Mouse (Mus musculus) forebrain, embryonic 13.5 days (tissue): ENCODE data around the gene Gpcpd1. TPM values are rescaled to one million over a fixed set of nuclear protein-coding genes. Genes with fewer than 3 reads are reported as not detected.

Experiments
- ATAC-seq: fragments of 200-750 bp; cut with Nextera tagmentation; 2 replicates; pipeline ENCODE4 v1.8.0; 2017
- H3K27ac ChIP-seq: fragments of 300-500 bp; sonication (generic); 2 replicates; pipeline ENCODE4 v1.5.1; 2015; ENCODE audit warnings: inconsistent platforms, mild to moderate bottlenecking, moderate library complexity
- H3K27me3 ChIP-seq: fragments of 300-500 bp; sonication (generic); 2 replicates; pipeline ENCODE4 v1.6.1; 2015; ENCODE audit warnings: mild to moderate bottlenecking, inconsistent platforms
- H3K36me3 ChIP-seq: fragments of 300-500 bp; sonication (generic); 2 replicates; pipeline ENCODE4 v1.6.1; 2015; ENCODE audit warnings: mild to moderate bottlenecking, inconsistent platforms; ENCODE audit not compliant: poor library complexity, severe bottlenecking
- H3K4me1 ChIP-seq: fragments of 300-500 bp; sonication (generic); 2 replicates; pipeline ENCODE4 v1.6.1; 2015; ENCODE audit warnings: inconsistent platforms
- H3K4me2 ChIP-seq: fragments of 300-500 bp; sonication (generic); 2 replicates; pipeline ENCODE4 v1.6.1; 2015; ENCODE audit warnings: inconsistent platforms, mild to moderate bottlenecking, moderate library complexity
- H3K4me3 ChIP-seq: fragments of 300-500 bp; sonication (generic); 2 replicates; pipeline ENCODE4 v1.5.1; 2015; ENCODE audit warnings: mild to moderate bottlenecking, inconsistent platforms
- H3K9ac ChIP-seq: fragments of 300-500 bp; sonication (generic); 2 replicates; pipeline ENCODE4 v1.6.1; 2015; ENCODE audit warnings: mild to moderate bottlenecking, inconsistent platforms
- H3K9me3 ChIP-seq: fragments of 300-500 bp; sonication (generic); replicated peaks from 2 replicates; pipeline ENCODE4 v1.6.1; 2016; ENCODE audit warnings: inconsistent platforms
- WGBS: fragments of 180-500 bp; shearing (Covaris S2); methylation state at CpG from one replicate; pipeline ENCODE4 v1.1.7; 2015; 5-methylcytosine and 5-hydroxymethylcytosine counted together
- polyA plus RNA-seq: library from polyadenylated mRNA; unstranded; fragments of >200 nt; fragmentation: Nextera tagmentation; extraction: Ambion mirVana; gene quantifications from 2 replicates; pipeline ENCODE4 v1.2.1, GENCODE M21; 2015

Gene Gpcpd1
- polyA plus RNA-seq, 1 experiment from 2014 or later = 75.2 TPM

GRCm38 (mm10) chr2:132582227-132582626, 5.3 kb downstream of the Gpcpd1 start:
- 14% methylated on average over 4 of the region's 4 CpGs for WGBS
- Histone ChIP-seq H3K27ac (peak overlapping the region; percentile 78), H3K4me3 (no peak overlapping the region), H3K4me2 (peak overlapping the region; percentile 18; the same call in 1 of the 2 replicates), H3K9me3 (no peaks in the 10 kb centered on the region), H3K36me3 (no peaks in the 10 kb centered on the region), H3K9ac (no peak overlapping the region), H3K4me1 (peaks cover 20% of the 10 kb centered on the region), H3K27me3 (no peaks in the 10 kb centered on the region)
- peak; percentile 62 for ATAC-seq

GRCm38 (mm10) chr2:132579689-132580088, 7.8 kb downstream of the Gpcpd1 start:
- Histone ChIP-seq H3K27me3 (no peaks in the 10 kb centered on the region), H3K4me1 (peaks cover 40% of the 10 kb centered on the region), H3K9ac (no peak overlapping the region), H3K9me3 (no peaks in the 10 kb centered on the region), H3K36me3 (no peaks in the 10 kb centered on the region), H3K27ac (no peak overlapping the region), H3K4me3 (no peak overlapping the region), H3K4me2 (no peak overlapping the region)
- ATAC-seq = no peak
- WGBS = 86% methylated on average over 3 of the region's 3 CpGs

- Histone ChIP-seq H3K4me2 (no peak overlapping the region), H3K27me3 (no peaks in the 10 kb centered on the region), H3K36me3 (no peaks in the 10 kb centered on the region), H3K27ac (peak overlapping the region; percentile 98; the same call in 1 of the 2 replicates), H3K4me3 (peak overlapping the region; percentile 83; the same call in 1 of the 2 replicates), H3K4me1 (peaks cover 40% of the 10 kb centered on the region), H3K9me3 (no peaks in the 10 kb centered on the region), H3K9ac (no peak overlapping the region)
- no peak for ATAC-seq
- 96% methylated on average over 3 of the region's 3 CpGs for WGBS
These were observed 8.8 kb downstream of the Gpcpd1 start for GRCm38 (mm10) chr2:132578711-132579110.

GRCm38 (mm10) chr2:132578059-132578458, 9.5 kb downstream of the Gpcpd1 start:
- Histone ChIP-seq H3K4me2 (peak overlapping the region; percentile 69), H3K9me3 (no peaks in the 10 kb centered on the region), H3K4me1 (peaks cover 37% of the 10 kb centered on the region), H3K36me3 (no peaks in the 10 kb centered on the region), H3K27ac (peak overlapping the region; percentile 98), H3K4me3 (peak overlapping the region; percentile 83), H3K9ac (peak overlapping the region; percentile 97), H3K27me3 (no peaks in the 10 kb centered on the region)
- WGBS = under 1% methylated on average over 35 of the region's 38 CpGs
- peak; percentile 96 for ATAC-seq

- peak overlapping the region; percentile 69 for H3K4me2 ChIP-seq
- no peaks in the 10 kb centered on the region for H3K9me3 ChIP-seq
- peaks cover 33% of the 10 kb centered on the region for H3K4me1 ChIP-seq
- ATAC-seq = peak; percentile 77
- peak overlapping the region; percentile 98 for H3K27ac ChIP-seq
- H3K9ac ChIP-seq = peak overlapping the region; percentile 97
- H3K27me3 ChIP-seq = no peaks in the 10 kb centered on the region
- peak overlapping the region; percentile 83 for H3K4me3 ChIP-seq
- H3K36me3 ChIP-seq = no peaks in the 10 kb centered on the region
- WGBS = under 1% methylated on average over 35 of the region's 41 CpGs
These were observed 10.0 kb downstream of the Gpcpd1 start for GRCm38 (mm10) chr2:132577431-132577981.

- peaks cover 3% of the 10 kb centered on the region for H3K36me3 ChIP-seq
- H3K27ac ChIP-seq = 0 out of 2 replicates have a peak overlapping the region, but pooled peaks have one; percentile 98
- WGBS = 42% methylated on average over 3 of the region's 3 CpGs
- peak overlapping the region; percentile 83 for H3K4me3 ChIP-seq
- H3K27me3 ChIP-seq = no peaks in the 10 kb centered on the region
- peak overlapping the region; percentile 69 for H3K4me2 ChIP-seq
- H3K4me1 ChIP-seq = peaks cover 24% of the 10 kb centered on the region
- ATAC-seq = no peak
- peak overlapping the region; percentile 97 for H3K9ac ChIP-seq
- H3K9me3 ChIP-seq = no peaks in the 10 kb centered on the region
These were observed 10.9 kb downstream of the Gpcpd1 start for GRCm38 (mm10) chr2:132576522-132577135.

- Histone ChIP-seq H3K9me3 (no peaks in the 10 kb centered on the region), H3K9ac (peak overlapping the region; percentile 31), H3K27ac (no peak overlapping the region), H3K36me3 (peaks cover 10% of the 10 kb centered on the region), H3K4me3 (no peak overlapping the region), H3K4me1 (peaks cover 20% of the 10 kb centered on the region), H3K27me3 (no peaks in the 10 kb centered on the region), H3K4me2 (peak overlapping the region; percentile 69)
- WGBS = 81% methylated on average over 11 of the region's 11 CpGs
- no peak for ATAC-seq
These were observed 11.6 kb downstream of the Gpcpd1 start for GRCm38 (mm10) chr2:132575759-132576439.

- H3K4me3 ChIP-seq = no peak overlapping the region
- no peak overlapping the region for H3K27ac ChIP-seq
- no peak for ATAC-seq
- peaks cover 16% of the 10 kb centered on the region for H3K36me3 ChIP-seq
- no peak overlapping the region for H3K9ac ChIP-seq
- WGBS = 84% methylated on average over 3 of the region's 3 CpGs
- 0 out of 2 replicates have a peak overlapping the region, but pooled peaks have one; percentile 10 for H3K4me2 ChIP-seq
- no peaks in the 10 kb centered on the region for H3K9me3 ChIP-seq
- H3K4me1 ChIP-seq = peaks cover 20% of the 10 kb centered on the region
- H3K27me3 ChIP-seq = no peaks in the 10 kb centered on the region
These were observed 12.3 kb downstream of the Gpcpd1 start for GRCm38 (mm10) chr2:132575256-132575655.

GRCm38 (mm10) chr2:132573280-132573679, 14.2 kb downstream of the Gpcpd1 start:
- no peak for ATAC-seq
- WGBS = 90% methylated on average over 2 of the region's 2 CpGs

GRCm38 (mm10) chr2:132572651-132573050, 14.9 kb downstream of the Gpcpd1 start:
- H3K4me3 ChIP-seq = no peak overlapping the region
- no peak overlapping the region for H3K9ac ChIP-seq
- peaks cover 20% of the 10 kb centered on the region for H3K4me1 ChIP-seq
- H3K9me3 ChIP-seq = no peaks in the 10 kb centered on the region
- H3K4me2 ChIP-seq = no peak overlapping the region
- no peak for ATAC-seq
- H3K36me3 ChIP-seq = peaks cover 32% of the 10 kb centered on the region
- WGBS = 89% methylated on average over 3 of the region's 3 CpGs
- H3K27ac ChIP-seq = no peak overlapping the region
- H3K27me3 ChIP-seq = no peaks in the 10 kb centered on the region

More at GRCm38 (mm10) chr2:132573280-132573679, 14.2 kb downstream of the Gpcpd1 start:
- Histone ChIP-seq H3K9ac (no peak overlapping the region), H3K4me3 (no peak overlapping the region), H3K4me1 (peaks cover 20% of the 10 kb centered on the region), H3K27me3 (no peaks in the 10 kb centered on the region), H3K36me3 (peaks cover 27% of the 10 kb centered on the region), H3K4me2 (no peak overlapping the region), H3K9me3 (no peaks in the 10 kb centered on the region), H3K27ac (no peak overlapping the region)

GRCm38 (mm10) chr2:132571301-132571700, 16.2 kb downstream of the Gpcpd1 start:
- H3K4me1 ChIP-seq = peaks cover 14% of the 10 kb centered on the region
- no peak overlapping the region for H3K4me2 ChIP-seq
- H3K27ac ChIP-seq = no peak overlapping the region
- no peaks in the 10 kb centered on the region for H3K27me3 ChIP-seq
- H3K9ac ChIP-seq = no peak overlapping the region
- H3K4me3 ChIP-seq = no peak overlapping the region
- H3K36me3 ChIP-seq = peaks cover 46% of the 10 kb centered on the region
- ATAC-seq = no peak
- WGBS = 93% methylated on average over 2 of the region's 2 CpGs
- no peaks in the 10 kb centered on the region for H3K9me3 ChIP-seq

- no peaks in the 10 kb centered on the region for H3K9me3 ChIP-seq
- H3K4me3 ChIP-seq = no peak overlapping the region
- no peaks in the 10 kb centered on the region for H3K27me3 ChIP-seq
- peaks cover 50% of the 10 kb centered on the region for H3K36me3 ChIP-seq
- H3K27ac ChIP-seq = no peak overlapping the region
- H3K9ac ChIP-seq = no peak overlapping the region
- peaks cover 10% of the 10 kb centered on the region for H3K4me1 ChIP-seq
- H3K4me2 ChIP-seq = no peak overlapping the region
- no peak for ATAC-seq
These were observed 16.7 kb downstream of the Gpcpd1 start for GRCm38 (mm10) chr2:132570869-132571268.
